Mouse (Mus musculus): Measurements from ENCODE around the gene Pcgf3.

DNA sequence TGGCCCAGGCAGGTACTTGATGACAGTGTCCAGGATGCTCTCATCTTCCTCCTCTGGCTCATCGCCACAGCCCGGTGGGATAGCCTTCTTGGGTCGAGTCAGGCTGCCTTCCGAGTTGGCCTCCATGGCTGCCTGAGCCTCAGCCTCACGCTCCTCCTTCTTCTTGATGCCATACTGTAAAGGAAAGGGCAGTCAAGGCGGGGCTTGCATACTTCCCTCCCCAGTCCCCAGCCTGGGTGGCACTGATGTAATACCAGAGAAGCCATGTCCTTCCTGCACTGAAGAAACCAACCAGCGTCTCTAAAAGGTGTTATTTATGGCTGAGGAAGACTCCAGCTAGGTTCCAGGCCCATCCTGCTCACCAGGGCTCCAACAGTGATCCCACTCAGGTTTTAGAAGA lies 59.1 kb downstream of the Pcgf3 start:
- TF ChIP-seq CTCF (IDR thresholded peaks at IDR 0.05; ENCODE audit: low read depth) (no peak), EP300 (IDR thresholded peaks at IDR 0.05; ENCODE audit: low read depth) (no peak)
